Mouse (Mus musculus) spleen, postnatal 36 days (tissue): ENCODE results near the gene D5Ertd579e.
A peak's percentile ranks its signal among the peaks of the same experiment; 100 is the strongest.

Source experiments
- DNase-seq, 2 experiments: peaks; one replicate each; pipeline ENCODE4 v3.0.0; 2022; ENCODE audit warnings: low spot score in 2 of 2, mixed read lengths in 1 of 2

Gene D5Ertd579e

GRCm38 (mm10) chr5:36695461-36696231 lies at the start of gene D5Ertd579e:
Gene D5Ertd579e (minus strand): TSS chr5:36696024.
- peak; percentile 89 for DNase-seq

- DNase-seq, result peak; percentile 60 to 74
Observed at GRCm38 (mm10) chr5:36742126-36742848, 46.5 kb upstream of the D5Ertd579e start.

- no peak for DNase-seq
Observed at GRCm38 (mm10) chr5:36739829-36740228, 44.0 kb upstream of the D5Ertd579e start.

GRCm38 (mm10) chr5:36738799-36739615 lies 43.2 kb upstream of the D5Ertd579e start:
- DNase-seq, result no peak

DNA sequence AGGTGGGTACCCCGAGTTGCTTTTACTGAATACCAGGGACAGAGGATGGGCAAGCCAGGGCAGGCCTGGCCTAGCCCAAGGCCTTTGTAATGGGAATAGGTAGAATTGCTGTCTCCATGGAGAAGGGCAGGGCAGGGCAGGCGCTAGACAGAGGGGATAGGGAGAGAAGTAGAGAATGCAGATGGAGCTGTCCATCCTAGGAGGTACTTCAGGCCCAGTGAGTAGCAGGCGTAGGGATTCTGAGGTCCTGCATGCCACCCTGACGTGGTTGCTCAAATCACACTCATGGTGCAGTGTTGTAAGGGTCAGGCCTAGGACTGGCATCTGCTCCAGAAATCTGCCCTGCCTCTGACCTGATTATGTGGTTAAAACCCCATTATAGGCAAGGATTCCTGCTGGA lies 41.9 kb upstream of the D5Ertd579e start:
- no peak for DNase-seq

GRCm38 (mm10) chr5:36736009-36736408 lies 40.2 kb upstream of the D5Ertd579e start:
- peak; percentile 63 to 81 for DNase-seq

DNA sequence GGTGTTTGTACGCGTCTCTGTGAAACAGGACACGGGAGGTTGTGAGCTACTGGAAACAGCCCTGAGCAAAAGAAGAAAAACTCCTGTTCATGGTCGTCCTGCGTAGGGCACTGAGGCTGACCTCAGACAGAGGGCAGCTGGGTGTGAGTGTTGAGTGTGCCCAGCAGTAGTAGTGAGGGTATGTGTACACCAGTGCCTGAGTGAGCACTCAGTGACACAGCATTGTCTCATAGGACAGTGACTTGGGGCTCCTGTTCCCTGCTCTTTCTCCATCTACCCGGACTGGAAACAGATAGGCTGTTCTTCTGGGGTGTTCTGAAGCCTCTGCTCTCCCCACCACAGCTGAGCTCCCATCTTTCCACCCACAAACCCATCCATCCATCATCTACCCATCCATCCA lies 39.3 kb upstream of the D5Ertd579e start:
- no peak for DNase-seq

GRCm38 (mm10) chr5:36733405-36733804 lies 37.6 kb upstream of the D5Ertd579e start:
- no peak for DNase-seq

DNA sequence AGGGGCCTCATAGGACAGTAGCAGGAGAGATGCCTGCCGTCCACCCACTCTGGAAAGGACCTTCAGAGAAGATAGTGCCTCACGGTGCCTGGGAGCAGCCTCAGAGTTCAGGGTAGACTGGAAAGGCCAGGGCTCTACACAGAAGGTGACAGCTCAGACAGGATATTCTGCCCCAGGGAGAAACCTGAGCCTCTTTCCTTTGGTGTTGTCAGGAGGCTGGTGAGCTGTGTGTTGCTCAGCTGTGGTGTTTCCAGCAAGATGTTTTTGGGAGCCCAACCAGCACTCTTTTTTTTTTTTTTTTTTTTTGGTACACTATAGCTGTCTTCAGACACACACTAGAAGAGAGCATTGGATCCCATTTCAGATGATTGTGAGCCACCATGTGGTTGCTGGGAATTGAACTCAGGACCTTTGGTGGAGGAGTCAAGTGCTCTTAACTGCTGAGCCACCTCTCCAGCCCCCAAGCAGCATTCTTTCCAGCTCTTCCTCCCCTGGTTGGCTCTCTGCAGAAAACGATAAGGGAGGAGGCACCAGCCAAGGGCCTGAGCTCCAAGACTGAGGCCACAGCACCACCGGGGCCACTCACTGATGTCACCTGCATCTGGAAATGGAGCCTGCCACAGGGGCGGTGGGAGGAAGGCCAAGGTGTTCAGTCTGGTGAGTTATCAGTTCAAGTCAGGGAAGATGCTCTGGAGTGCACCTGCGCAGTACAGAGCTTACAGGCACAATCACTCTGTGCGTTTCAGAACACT lies 36.3 kb upstream of the D5Ertd579e start:
- no peak for DNase-seq

DNA sequence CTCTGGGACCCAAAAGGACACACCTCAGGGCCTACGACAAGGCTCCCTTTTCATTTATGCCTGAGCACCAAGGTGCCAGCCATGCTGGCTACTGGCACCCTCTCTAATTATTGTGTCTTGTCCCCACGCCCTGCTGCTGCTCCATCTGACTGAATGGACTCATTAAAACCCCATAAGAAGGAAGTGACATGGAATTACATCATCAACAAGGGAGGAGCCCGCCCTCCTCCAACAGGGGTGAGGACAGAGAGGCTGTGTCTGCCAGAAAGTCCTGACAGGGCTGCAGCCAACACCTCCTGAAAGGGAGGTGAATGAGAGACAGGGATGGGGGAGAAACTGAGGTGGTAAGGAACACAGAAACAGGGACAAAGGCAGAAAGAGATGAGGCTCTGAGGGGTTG lies 34.9 kb upstream of the D5Ertd579e start:
- no peak for DNase-seq

DNA sequence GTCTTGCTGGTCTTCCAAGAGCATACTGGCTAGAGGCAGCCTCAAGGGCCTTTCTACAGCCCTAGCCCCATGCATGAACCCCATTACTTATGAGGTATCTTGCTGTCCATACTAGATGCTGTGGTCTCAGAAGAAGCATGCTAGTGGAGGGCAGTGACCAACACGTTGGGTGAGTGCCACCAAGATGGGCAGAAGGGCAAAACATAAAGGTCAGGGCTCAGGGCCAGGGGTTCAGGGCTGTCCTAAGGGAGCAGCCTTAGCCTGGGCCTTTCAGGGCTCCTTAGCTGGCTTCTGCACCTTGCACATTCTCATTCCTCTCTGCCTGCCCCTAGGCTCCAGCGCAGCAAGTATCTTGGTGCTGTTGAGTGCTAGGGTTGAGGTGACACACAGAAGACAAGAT lies 34.1 kb upstream of the D5Ertd579e start:
- no peak for DNase-seq

- DNase-seq, result no peak
Observed at GRCm38 (mm10) chr5:36729086-36729473, 33.3 kb upstream of the D5Ertd579e start.

DNA sequence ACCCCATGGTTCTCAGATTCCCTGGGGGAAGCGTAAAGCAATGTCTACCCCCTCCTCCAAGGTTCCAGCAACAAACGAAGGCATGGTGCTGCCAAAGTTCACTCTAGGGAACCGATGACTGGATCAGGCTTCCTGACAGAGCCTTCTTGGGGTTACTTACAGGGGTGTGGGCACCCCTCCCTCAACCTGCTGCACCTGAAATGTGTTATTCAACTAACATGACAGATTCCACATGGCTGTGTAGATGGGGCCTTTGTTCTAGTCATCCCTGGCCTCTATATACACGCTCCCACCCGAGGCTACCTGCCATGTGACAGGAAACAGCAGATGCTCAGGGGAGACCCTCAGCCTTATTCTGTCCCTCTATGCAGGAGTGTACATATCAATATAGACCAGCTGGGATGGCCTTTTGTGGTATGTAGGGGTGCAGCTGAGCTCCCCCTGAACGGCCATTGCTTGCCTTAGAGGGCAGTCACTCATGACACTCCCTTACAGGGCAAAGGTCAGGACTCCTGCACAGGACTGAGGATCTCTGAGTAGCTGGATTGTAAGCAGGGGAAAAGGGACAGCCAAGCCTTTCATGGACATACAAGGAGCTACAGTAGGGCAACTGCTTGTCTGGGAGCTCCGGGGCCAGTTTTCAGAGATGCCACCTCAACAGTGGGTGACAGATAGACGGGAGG lies 32.7 kb upstream of the D5Ertd579e start:
- no peak for DNase-seq

GRCm38 (mm10) chr5:36727776-36728175 lies 32.0 kb upstream of the D5Ertd579e start:
- DNase-seq, result no peak

DNA sequence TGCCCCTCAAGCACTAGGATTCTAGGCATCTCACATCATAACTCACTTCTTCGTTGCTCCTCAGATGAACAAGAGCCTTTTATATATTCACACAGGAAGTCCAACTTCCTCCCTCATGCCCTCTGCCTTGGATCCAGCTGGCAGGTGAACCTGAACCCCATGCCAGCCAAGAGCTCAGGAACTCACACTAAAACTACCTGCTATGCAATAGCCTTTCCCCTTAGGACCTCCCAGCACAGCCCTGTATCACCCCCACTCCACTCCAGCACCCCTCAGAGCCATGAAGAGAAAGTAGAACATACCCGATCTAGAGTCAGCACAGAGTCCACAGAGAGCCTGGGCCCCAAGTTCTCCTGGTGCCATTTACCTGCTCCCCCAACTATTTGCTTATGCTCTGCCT lies 31.3 kb upstream of the D5Ertd579e start:
- no peak for DNase-seq

GRCm38 (mm10) chr5:36726387-36726801 lies 30.6 kb upstream of the D5Ertd579e start:
- DNase-seq, result peak; percentile 35 to 62

DNA sequence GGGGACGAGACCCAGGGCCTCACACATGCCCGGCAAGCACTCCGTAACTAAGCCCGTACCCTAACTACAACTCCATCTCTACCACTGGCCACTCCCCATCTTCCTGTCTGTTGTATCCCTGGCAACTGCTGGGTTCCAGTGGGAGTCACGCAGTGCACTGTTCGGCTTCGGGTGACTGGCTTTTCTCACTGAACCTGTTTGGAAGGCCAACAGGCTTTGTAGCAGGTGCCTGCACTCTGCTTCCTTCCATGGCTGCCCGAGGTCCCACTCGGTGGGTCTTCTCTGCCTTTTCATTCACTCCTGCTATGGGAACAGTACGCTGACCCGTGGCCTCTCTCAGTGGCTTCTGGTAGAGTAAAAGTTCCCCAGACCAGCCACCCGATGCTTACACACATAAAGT lies 30.0 kb upstream of the D5Ertd579e start:
- DNase-seq, result no peak

DNA sequence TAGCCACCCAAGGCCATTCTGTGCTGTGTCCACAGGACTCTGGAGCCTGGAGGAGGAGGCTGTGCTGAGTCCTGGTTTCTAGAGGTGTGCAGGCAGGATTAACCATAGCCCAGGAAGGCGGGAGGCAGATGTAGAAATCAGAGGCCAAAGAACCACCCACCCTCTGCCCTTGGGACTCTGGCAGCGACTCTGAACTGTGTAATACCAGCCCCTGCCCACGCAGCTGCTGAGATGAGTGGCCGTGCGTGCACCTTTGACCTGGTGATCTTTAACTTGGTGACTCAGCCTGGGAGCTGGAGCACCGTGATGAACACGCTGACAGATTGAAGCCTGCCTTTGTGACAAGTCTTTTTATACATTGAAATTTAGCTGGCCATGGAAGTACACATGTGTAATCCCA lies 28.4 kb upstream of the D5Ertd579e start:
- no peak for DNase-seq

DNA sequence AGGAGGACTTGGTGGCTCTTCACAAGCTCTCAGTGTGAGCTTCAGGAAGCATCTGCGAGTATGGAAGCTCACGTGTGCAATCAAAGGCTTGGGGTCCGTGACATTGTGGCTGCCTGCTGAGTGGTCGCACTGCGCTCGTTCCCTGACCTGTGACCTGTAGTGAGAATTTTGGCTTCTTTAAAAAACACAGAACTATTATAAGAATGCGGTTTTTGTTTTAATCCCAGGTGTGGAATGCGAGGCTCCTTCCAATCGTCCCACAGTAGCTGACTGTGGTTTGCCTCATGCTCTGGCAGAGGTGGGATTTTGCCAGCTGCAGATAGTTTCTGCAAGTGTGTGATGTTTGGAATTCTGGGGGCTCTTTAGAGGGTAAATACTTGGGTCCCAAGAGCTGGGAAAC lies 27.5 kb upstream of the D5Ertd579e start:
- no peak for DNase-seq

- no peak for DNase-seq
Observed at GRCm38 (mm10) chr5:36722415-36722856, 26.6 kb upstream of the D5Ertd579e start.
